Mouse (Mus musculus) central nervous system, embryonic 14 days (tissue): ENCODE measurements around the gene Odf3b. TPM values are rescaled to one million over a fixed set of nuclear protein-coding genes. Genes with fewer than 3 reads are reported as not detected.

Experiments used
- polyA plus RNA-seq: library from polyadenylated mRNA; depleted of rRNA; stranded (reverse); fragments of >200 nt; gene quantifications from 2 replicates; pipeline ENCODE4 v1.2.3, GENCODE M21; 2012; rRNA removed

Gene Odf3b
- 3.2 and 3.6 TPM in 2 replicates for polyA plus RNA-seq

GRCm38 (mm10) chr15:89378831-89379401 lies at the start of gene Odf3b:
Gene Odf3b (minus strand): TSS chr15:89379282.

GRCm38 (mm10) chr15:89425711-89426121 lies 46.6 kb upstream of the Odf3b start, which contains the start of gene Cpt1b:
Gene Cpt1b (minus strand): TSS chr15:89425863.

GRCm38 (mm10) chr15:89410118-89410517 lies 31.0 kb upstream of the Odf3b start, which contains the start of gene Syce3:
Gene Syce3 (minus strand): TSS chr15:89410503.

GRCm38 (mm10) chr15:89384617-89385016 lies 5.5 kb upstream of the Odf3b start, which contains the start of gene Klhdc7b:
Gene Klhdc7b (plus strand): TSS chr15:89384917.

GRCm38 (mm10) chr15:89376957-89377356 lies 2.1 kb downstream of the Odf3b start, which contains the start of gene Tymp:
Gene Tymp (minus strand): TSS chr15:89377039.

GRCm38 (mm10) chr15:89373762-89374248 lies 5.3 kb downstream of the Odf3b start, which contains the start of gene Sco2:
Gene Sco2 (minus strand): TSS chr15:89373846.

GRCm38 (mm10) chr15:89355241-89356187 lies 23.6 kb downstream of the Odf3b start, which contains the start of the genes Lmf2 and Ncaph2:
Gene Lmf2 (minus strand): TSS chr15:89355659.
Gene Ncaph2 (plus strand): TSS chr15:89355719.

GRCm38 (mm10) chr15:89334271-89334670 lies 44.8 kb downstream of the Odf3b start, which contains the start of gene Miox:
Gene Miox (plus strand): TSS chr15:89334398.

Other genes starting within 250 kb of the Odf3b start
- gene Mapk12, start 238.6 kb downstream of the Odf3b start, polyA plus RNA-seq: 15.5 TPM in 2 replicates
- 63.8 and 66.3 TPM in 2 replicates for gene Mapk11, start 229.7 kb downstream of the Odf3b start, polyA plus RNA-seq
- gene Plxnb2, start 198.5 kb downstream of the Odf3b start, polyA plus RNA-seq: 177 and 193 TPM in 2 replicates
- 137 and 147 TPM in 2 replicates for gene Dennd6b, start 182.8 kb downstream of the Odf3b start, polyA plus RNA-seq
- gene Ppp6r2, start 167.7 kb downstream of the Odf3b start, polyA plus RNA-seq: 132 and 154 TPM in 2 replicates
- gene Sbf1, start 64.0 kb downstream of the Odf3b start, polyA plus RNA-seq: 177 and 203 TPM in 2 replicates
- gene Adm2, start 56.6 kb downstream of the Odf3b start, polyA plus RNA-seq: 0.04 and 0.06 TPM in 2 replicates
- gene Miox, start 44.9 kb downstream of the Odf3b start, polyA plus RNA-seq: not detected in 2 replicates
- gene Lmf2, start 23.6 kb downstream of the Odf3b start, polyA plus RNA-seq: 28.3 and 34.0 TPM in 2 replicates
- gene Ncaph2, start 23.6 kb downstream of the Odf3b start, polyA plus RNA-seq: 118 and 120 TPM in 2 replicates
- 26.9 and 27.1 TPM in 2 replicates for gene Sco2, start 5.4 kb downstream of the Odf3b start, polyA plus RNA-seq
- gene Tymp, start 2.2 kb downstream of the Odf3b start, polyA plus RNA-seq: 2.6 and 2.8 TPM in 2 replicates
- 0.01 TPM in 1 of 2 replicates, not detected in the other for gene Klhdc7b, start 5.6 kb upstream of the Odf3b start, polyA plus RNA-seq
- gene Syce3, start 31.2 kb upstream of the Odf3b start, polyA plus RNA-seq: not detected in 2 replicates
- 7.6 and 8.0 TPM in 2 replicates for gene Cpt1b, start 46.6 kb upstream of the Odf3b start, polyA plus RNA-seq
- gene C730034F03Rik, start 50.3 kb upstream of the Odf3b start, polyA plus RNA-seq: 3.0 and 3.3 TPM in 2 replicates
- gene Gm44502, start 50.4 kb upstream of the Odf3b start, polyA plus RNA-seq: 0.28 and 0.29 TPM in 2 replicates
- gene Chkb, start 50.6 kb upstream of the Odf3b start, polyA plus RNA-seq: 86.7 and 102 TPM in 2 replicates
- 68.3 and 76.1 TPM in 2 replicates for gene Mapk8ip2, start 74.6 kb upstream of the Odf3b start, polyA plus RNA-seq
- 22.9 and 28.1 TPM in 2 replicates for gene Arsa, start 98.1 kb upstream of the Odf3b start, polyA plus RNA-seq
- 25.9 and 30.0 TPM in 2 replicates for gene Shank3, start 120.3 kb upstream of the Odf3b start, polyA plus RNA-seq
- 7.3 and 8.0 TPM in 2 replicates for gene Acr, start 189.0 kb upstream of the Odf3b start, polyA plus RNA-seq
- 99.4 and 109 TPM in 2 replicates for gene Rabl2, start 212.6 kb upstream of the Odf3b start, polyA plus RNA-seq